Mouse (Mus musculus): ENCODE measurements at regions not wholly inside any gene's neighbourhood (a gene's known extent, or its start where the extent isn't known, plus 50 kb on each side); places are given as distances from the start of the nearest gene placed in this dataset.
A peak's percentile ranks its signal among the peaks of the same experiment; 100 is the strongest.

DNA sequence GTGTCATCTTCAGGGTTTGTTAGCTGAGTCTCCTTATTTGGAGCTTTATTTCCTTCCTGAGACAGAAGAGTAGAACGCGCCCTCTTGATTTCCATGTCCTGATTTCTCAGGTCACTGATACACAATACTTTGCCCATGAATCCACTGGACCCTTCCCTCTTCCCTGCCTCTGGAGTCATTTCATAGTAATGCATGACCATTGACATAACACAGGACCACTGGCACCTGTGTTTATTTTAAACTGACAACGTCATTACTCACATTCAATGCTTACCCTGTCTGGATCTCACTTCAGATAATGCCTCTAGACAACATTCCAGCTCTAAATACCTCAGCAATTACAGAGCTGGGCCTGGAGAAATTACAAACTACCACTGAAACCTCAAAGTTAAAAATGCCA is 56.8 kb upstream of the Ptgs2 start:
- DNase-seq (ENCODE audit: low read depth, low spot score): no peak

- DNase-seq (ENCODE audit: low read depth, low spot score): no peak
Observed at GRCm38 (mm10) chr1:150041591-150041990, 58.2 kb upstream of the Ptgs2 start.

DNA sequence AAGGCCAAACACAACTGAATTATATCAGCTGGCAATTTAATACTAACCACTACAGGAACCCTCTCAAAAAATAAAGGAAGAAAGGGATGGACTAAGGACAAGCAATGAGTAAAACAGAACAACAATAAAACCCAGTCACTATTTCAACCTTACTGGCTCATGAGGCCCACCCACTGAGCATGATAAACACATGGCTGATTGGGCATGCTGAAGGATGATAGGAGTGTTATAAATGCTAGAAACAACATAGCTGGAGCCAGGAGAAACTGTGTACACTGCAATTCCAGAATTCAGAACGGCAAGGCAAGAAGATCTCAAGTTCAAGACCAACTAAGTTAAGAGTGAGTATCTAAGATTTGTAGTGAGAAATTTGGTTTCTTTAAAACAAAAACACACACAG is 66.1 kb upstream of the Ptgs2 start:
- DNase-seq (ENCODE audit: low read depth, low spot score): no peak

DNA sequence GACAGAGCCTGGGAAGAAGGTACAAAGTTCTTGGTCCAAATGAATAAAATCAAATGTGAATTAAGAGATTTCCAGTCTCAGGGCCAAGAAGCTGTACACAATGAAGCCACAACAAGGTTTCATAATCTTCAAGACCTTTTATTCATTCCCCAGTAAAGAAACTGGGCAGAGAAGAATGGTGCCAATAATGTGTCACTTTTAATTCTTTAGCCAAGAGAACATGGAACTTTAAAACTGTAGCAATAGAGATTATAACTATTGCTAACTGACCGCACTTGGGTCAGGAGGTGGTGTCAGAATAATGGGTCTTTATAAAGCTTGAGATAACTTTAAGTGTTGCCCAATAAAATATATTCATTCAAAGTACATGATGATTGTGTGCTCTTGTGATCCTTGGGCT is 68.1 kb upstream of the Ptgs2 start:
- DNase-seq (ENCODE audit: low read depth, low spot score): no peak

- DNase-seq (ENCODE audit: low read depth, low spot score): no peak
Observed at GRCm38 (mm10) chr1:150027265-150027664, 66.2 kb upstream of the Pla2g4a start.

DNA sequence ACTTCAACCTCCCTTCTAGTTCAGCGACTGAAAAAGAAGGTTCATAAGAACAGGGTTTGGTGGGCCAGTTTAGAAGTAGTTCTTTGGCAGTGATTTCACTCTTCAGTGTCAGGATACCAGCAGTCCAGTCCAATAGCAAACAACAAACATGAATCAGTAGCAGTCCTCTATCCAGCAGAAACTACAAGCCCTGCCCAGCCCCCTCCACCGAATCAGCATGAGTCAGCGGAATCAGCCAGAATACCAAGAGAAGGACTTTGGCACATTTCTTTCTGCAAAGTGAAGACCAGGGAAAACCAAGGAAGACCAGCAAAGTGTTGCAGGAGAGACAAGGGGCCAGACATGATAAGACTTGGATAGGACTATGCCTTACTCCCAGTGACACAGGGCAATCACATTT is 65.1 kb upstream of the Pla2g4a start:
- peak; percentile 18 for DNase-seq (ENCODE audit: low read depth, low spot score)

DNA sequence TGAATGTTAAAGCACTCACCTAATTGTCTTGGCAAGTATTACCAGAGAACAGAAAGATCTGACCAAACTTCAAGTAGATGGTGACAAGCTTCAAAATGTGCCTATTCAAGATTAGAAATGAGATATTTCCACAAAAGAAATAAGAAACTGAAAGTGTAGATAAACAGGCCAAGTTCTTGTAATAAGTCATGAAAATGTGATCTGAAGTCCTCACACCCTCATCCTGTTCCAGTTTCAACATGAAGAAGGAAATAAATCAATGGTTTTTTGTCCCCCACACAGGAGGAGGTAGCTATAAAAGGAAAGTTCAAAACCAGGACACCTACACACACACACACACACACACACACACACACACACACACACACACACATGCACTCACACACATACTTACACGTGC is 54.1 kb upstream of the Pla2g4a start:
- DNase-seq (ENCODE audit: low read depth, low spot score): no peak

DNA sequence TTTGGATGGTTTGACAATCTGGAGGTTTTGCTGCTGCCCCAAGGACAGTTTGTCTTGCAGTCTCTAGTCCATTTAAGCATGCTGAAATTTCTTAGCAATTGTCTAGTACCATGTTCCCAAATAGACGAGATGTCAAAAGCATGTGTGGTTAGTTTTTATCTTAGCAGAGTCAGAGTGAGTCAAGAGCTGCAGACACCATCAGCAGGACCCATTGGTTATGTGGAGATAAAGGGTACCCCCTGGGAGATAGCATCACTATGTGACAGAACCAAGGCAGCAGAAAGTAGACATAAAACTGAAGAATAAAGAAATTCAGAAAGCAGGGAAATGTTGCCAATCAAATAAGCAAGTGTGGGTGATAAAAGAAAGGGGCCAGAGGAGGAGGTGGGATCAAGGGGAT is 51.4 kb upstream of the Pla2g4a start:
- DNase-seq (ENCODE audit: low read depth, low spot score): no peak

Measured in R1 (cell line).